Mouse (Mus musculus) erythroblast, embryonic 14.5 days (primary cell): ENCODE measurements around the gene Tmem132d.

Experiments used
- GATA1 ChIP-seq: IDR thresholded peaks from 2 replicates; pipeline ENCODE4 v1.6.1; 2012; ENCODE audit warnings: low read length, inconsistent platforms, mixed read lengths
- TAL1 ChIP-seq: IDR thresholded peaks from 3 replicates; pipeline ENCODE4 v1.6.1; 2012; ENCODE audit warnings: low read length, inconsistent platforms, mixed read lengths

DNA sequence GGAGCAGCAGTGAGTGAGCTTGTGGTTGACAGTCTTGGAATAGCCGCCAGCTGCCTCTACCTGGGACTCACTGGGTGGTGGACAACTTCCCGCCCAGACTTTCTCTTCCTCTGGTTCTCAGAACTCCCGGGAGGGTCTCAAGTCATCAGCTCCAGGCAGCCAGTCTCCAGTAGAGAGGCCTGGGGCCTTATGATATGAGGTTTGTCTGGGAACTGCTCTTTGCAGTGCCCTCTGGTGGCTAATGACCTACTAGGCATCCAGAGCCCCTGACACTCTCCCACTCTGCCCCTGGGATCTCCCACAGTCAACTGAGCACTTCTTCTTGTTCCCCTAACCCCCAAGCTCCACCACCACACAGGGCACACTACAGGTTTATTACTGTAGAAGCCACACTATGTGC is 27.7 kb upstream of the Tmem132d start:
- no peak for TF ChIP-seq TAL1
- TF ChIP-seq GATA1 = no peak
